Mouse (Mus musculus): ENCODE data around the gene Smim10l2a. TPM values are rescaled to one million over a fixed set of nuclear protein-coding genes. Genes with fewer than 3 reads are reported as not detected.

The Smim10l2a gene
- polyA plus RNA-seq, 1 experiment from 2014 or later, result 0.46 TPM

DNA sequence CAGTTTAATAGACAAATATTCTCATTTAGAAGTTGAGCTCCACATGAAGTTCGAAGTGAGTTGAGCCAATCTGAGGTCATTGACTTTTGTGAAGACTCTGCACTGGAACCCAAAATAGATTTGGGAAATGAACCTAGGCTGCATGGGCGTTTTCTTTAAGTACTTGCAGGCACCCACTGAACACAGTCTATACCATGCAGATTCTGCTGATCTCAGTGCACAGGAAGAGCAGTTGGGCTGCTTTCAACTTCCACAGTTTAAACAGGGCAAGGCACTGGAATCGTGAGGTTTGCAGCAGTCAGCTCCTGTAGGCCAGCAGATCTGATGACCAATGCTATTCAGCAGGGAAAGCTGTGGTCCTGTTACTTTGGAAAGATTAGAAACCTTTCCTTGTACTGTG lies 41.9 kb downstream of the Smim10l2a start:
- in situ Hi-C loops (cut with MboI; ENCODE audit: low pct_unique_long_range_greater_than_20kb), result no loop called here

DNA sequence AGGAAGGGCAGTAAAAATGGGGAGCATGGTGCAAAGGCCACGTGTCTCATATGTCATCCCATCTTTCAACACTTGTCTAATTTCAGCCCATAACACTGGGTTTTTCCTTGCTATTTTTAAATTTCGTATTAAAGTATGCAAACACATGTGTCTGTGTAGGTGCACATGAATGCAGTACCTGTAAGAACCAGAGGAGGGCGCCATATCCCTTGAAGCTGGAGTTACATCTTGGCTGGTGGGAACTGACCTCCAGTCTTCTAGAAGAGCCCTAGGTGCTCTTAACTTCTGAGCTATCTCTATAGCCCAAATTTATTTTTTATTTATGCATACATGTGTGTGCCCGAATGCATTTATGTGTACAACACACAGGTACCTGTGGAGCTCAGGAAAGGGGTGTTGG lies 43.2 kb downstream of the Smim10l2a start:
- in situ Hi-C loops (cut with MboI; ENCODE audit: low pct_unique_long_range_greater_than_20kb), result no loop called here
- DNase-seq (ENCODE audit: low read depth, low spot score) (no peak), ATAC-seq (no peak)
- peak; percentile 19 for TF ChIP-seq CTCF (IDR thresholded peaks at IDR 0.05)
- ChIA-PET POLR2A (interaction anchor here (0.7 kb wide), 1 partner anchor 211 kb away, joined by 4 read pairs; no protein-coding TSS in a partner anchor), CTCF (interaction anchor here (1.1 kb wide), 1 partner anchor 10 kb away, joined by 4 read pairs; no protein-coding TSS in a partner anchor)
- H3K27me3 ChIP-seq, result peaks cover 12% of the 10 kb centered on the region

More for the DNA sequence above, 41.9 kb downstream of the Smim10l2a start:
- H3K27me3 ChIP-seq, result peaks cover 10% of the 10 kb centered on the region
- DNase-seq (ENCODE audit: low read depth, low spot score) (no peak), ATAC-seq (no peak)
- CTCF ChIA-PET, result interaction anchor here (1.0 to 1.1 kb wide), 2 partner anchors 11 kb away, joined by 3 to 4 read pairs; no protein-coding TSS in a partner anchor
- POLR2A ChIA-PET, result no interaction called here
- no peak for TF ChIP-seq CTCF (IDR thresholded peaks at IDR 0.05)

Other genes with a start within 250 kb of the Smim10l2a start
- gene 3830403N18Rik, start 238.0 kb upstream of the Smim10l2a start, polyA plus RNA-seq (2021), result 1.1 TPM
- gene Gm773, start 161.7 kb upstream of the Smim10l2a start, polyA plus RNA-seq (2021), result not detected
- 6.8 TPM for gene Zfp449, start 28.2 kb upstream of the Smim10l2a start, polyA plus RNA-seq (2021)
- gene Gm2174, start 73.4 kb downstream of the Smim10l2a start, polyA plus RNA-seq (2021), result not detected
- gene Ints6l, start 80.3 kb downstream of the Smim10l2a start, polyA plus RNA-seq (2021), result 6.3 TPM
- not detected for gene Gm10477, start 150.2 kb downstream of the Smim10l2a start, polyA plus RNA-seq (2021)
- not detected for gene Gm648, start 175.0 kb downstream of the Smim10l2a start, polyA plus RNA-seq (2021)
- gene Mmgt1, start 223.5 kb downstream of the Smim10l2a start, polyA plus RNA-seq (2021), result 24.6 TPM
- 20.6 TPM for gene Slc9a6, start 235.2 kb downstream of the Smim10l2a start, polyA plus RNA-seq (2021)